Mouse (Mus musculus) liver, postnatal 0 days (tissue): ENCODE data around the gene Gli2.

ENCODE experiments used
- CTCF ChIP-seq: sonication (generic); IDR thresholded peaks from 2 replicates; pipeline ENCODE4 v1.5.1; 2016; ENCODE audit warnings: antibody characterized with exemption, low read depth
- EP300 ChIP-seq: IDR thresholded peaks from 2 replicates; pipeline ENCODE4 v1.6.1; 2016; ENCODE audit warnings: antibody characterized with exemption, low read depth, mild to moderate bottlenecking

- TF ChIP-seq EP300: no peak
- no peak for TF ChIP-seq CTCF
Measured at GRCm38 (mm10) chr1:118890125-118890875, 163.1 kb downstream of the Gli2 start.
